Mouse (Mus musculus) erythroblast, embryonic 14.5 days (primary cell): ENCODE measurements around the gene Hes6.

ENCODE experiments used
- GATA1 ChIP-seq: IDR thresholded peaks from 2 replicates; pipeline ENCODE4 v1.6.1; 2012; ENCODE audit warnings: low read length, inconsistent platforms, mixed read lengths
- TAL1 ChIP-seq: IDR thresholded peaks from 3 replicates; pipeline ENCODE4 v1.6.1; 2012; ENCODE audit warnings: low read length, inconsistent platforms, mixed read lengths

DNA sequence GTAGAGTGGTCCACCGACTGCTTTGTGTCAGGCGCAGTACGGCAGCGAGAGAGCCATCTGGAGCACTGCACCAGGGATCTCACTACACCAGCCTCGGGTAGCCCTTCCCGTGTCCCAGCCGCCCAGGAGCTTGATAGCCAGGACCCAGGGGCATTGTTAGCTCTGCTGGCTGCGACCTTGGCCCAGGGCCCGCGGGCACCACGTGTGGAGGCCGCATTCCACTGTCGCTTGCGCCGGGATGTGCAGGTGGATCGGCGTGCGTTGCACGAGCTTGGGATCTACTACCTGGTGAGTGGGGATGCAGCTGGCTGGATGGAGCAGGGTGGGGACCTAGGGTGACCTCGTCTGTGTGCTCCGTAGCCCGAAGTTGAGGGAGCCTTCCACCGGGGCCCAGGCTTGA lies 43.8 kb downstream of the Hes6 start:
- no peak for TF ChIP-seq GATA1
- TF ChIP-seq TAL1 = no peak
